Mouse (Mus musculus) liver, postnatal 0 days (tissue): ENCODE results near the gene Mapk12.

ENCODE experiments used
- CTCF ChIP-seq: sonication (generic); IDR thresholded peaks from 2 replicates; pipeline ENCODE4 v1.5.1; 2016; ENCODE audit warnings: antibody characterized with exemption, low read depth
- EP300 ChIP-seq: IDR thresholded peaks from 2 replicates; pipeline ENCODE4 v1.6.1; 2016; ENCODE audit warnings: antibody characterized with exemption, low read depth, mild to moderate bottlenecking

DNA sequence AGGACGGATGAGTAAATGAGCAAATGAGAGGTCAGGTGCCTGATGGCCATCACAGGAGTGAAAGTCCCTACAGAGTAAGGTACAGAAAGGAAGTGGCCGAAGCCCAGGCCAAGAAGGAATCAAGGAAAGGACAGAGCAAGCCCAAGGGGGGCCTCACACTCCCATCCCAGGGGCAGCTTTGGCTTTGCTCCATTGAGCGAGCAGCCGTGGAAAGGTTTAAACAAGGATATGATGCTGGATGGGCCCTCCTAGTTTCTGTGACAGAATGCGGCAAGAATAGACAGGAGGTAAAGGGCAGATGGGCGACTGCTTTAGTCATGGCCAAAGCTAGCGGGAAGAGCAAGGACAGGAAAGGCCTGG lies 2.5 kb downstream of the Mapk12 start:
- TF ChIP-seq EP300 (no peak), CTCF (no peak)
